Mouse (Mus musculus) myocyte (in vitro differentiated cells): ENCODE measurements at regions not wholly inside any gene's neighbourhood (a gene's known extent, or its start where the extent isn't known, plus 50 kb on each side); places are given as distances from the start of the nearest gene placed in this dataset.

Source experiments
- H3K27me3 ChIP-seq: one replicate; pipeline ENCODE4 v1.6.1; 2011; ENCODE audit not compliant: control insufficient read depth, insufficient read depth, insufficient read length
- H3K36me3 ChIP-seq: one replicate; pipeline ENCODE4 v1.6.1; 2011; ENCODE audit not compliant: control insufficient read depth, insufficient read depth
- H3K4me2 ChIP-seq: one replicate; pipeline ENCODE4 v1.6.1; 2011; ENCODE audit warnings: low read depth, control low read depth
- H3K4me3 ChIP-seq: one replicate; pipeline ENCODE4 v1.5.1; 2011; ENCODE audit warnings: mild to moderate bottlenecking, control low read depth, moderate library complexity
- H3K79me2 ChIP-seq: one replicate; pipeline ENCODE4 v1.6.1; 2011; ENCODE audit not compliant: control insufficient read depth, insufficient read depth
- H3ac ChIP-seq: one replicate; pipeline ENCODE4 v1.6.1; 2011; ENCODE audit not compliant: control insufficient read depth, insufficient read length
- CEBPB ChIP-seq: IDR thresholded peaks from 2 replicates; pipeline ENCODE4 v1.6.1; 2011; ENCODE audit warnings: mild to moderate bottlenecking, moderate library complexity; ENCODE audit not compliant: poor library complexity, insufficient read depth, severe bottlenecking
- E2F4 ChIP-seq: IDR thresholded peaks from one replicate; pipeline ENCODE4 v1.6.1; 2011; ENCODE audit warnings: mild to moderate bottlenecking, control low read depth, moderate library complexity; ENCODE audit not compliant: insufficient read depth
- MAX ChIP-seq: IDR thresholded peaks from one replicate; pipeline ENCODE4 v1.6.1; 2011; ENCODE audit warnings: low read depth, mild to moderate bottlenecking, control low read depth
- MYOD1 ChIP-seq, 3 experiments: IDR thresholded peaks; one replicate each; pipeline ENCODE4 v1.6.1; 2011; ENCODE audit warnings: control low read depth in 2 of 3, low read depth in 2 of 3, mild to moderate bottlenecking in 2 of 3, moderate library complexity in 1 of 3; ENCODE audit not compliant: insufficient read length in 2 of 3, control insufficient read depth in 1 of 3
- MYOG ChIP-seq, 3 experiments: IDR thresholded peaks; one replicate each; pipeline ENCODE4 v1.6.1; 2011; ENCODE audit warnings: control low read depth in 2 of 3, low read depth in 2 of 3, mild to moderate bottlenecking in 2 of 3; ENCODE audit not compliant: insufficient read length in 2 of 3, control insufficient read depth in 1 of 3, insufficient read depth in 1 of 3
- POLR2A ChIP-seq: IDR thresholded peaks from one replicate; pipeline ENCODE4 v1.6.1; 2011; ENCODE audit warnings: low read depth, mild to moderate bottlenecking, control low read depth, moderate library complexity; ENCODE audit not compliant: insufficient read length
- POLR2AphosphoS2 ChIP-seq: IDR thresholded peaks from one replicate; pipeline ENCODE4 v1.6.1; 2011; ENCODE audit warnings: low read depth, control low read depth; ENCODE audit not compliant: insufficient read length
- REST ChIP-seq: IDR thresholded peaks from one replicate; pipeline ENCODE4 v1.6.1; 2011; ENCODE audit warnings: mild to moderate bottlenecking, control low read depth, moderate library complexity; ENCODE audit not compliant: insufficient read depth, insufficient read length
- SRF ChIP-seq: IDR thresholded peaks from one replicate; pipeline ENCODE4 v1.6.1; 2011; ENCODE audit warnings: low read depth; ENCODE audit not compliant: control insufficient read depth, insufficient read length
- TCF12 ChIP-seq: IDR thresholded peaks from one replicate; pipeline ENCODE4 v1.6.1; 2011; ENCODE audit warnings: mild to moderate bottlenecking, control low read depth; ENCODE audit not compliant: poor library complexity, insufficient read depth, severe bottlenecking
- TCF3 ChIP-seq: IDR thresholded peaks from one replicate; pipeline ENCODE4 v1.6.1; 2011; ENCODE audit warnings: low read depth, control low read depth; ENCODE audit not compliant: insufficient read length
- USF1 ChIP-seq: IDR thresholded peaks from one replicate; pipeline ENCODE4 v1.6.1; 2011; ENCODE audit warnings: low read depth, mild to moderate bottlenecking, control low read depth, moderate library complexity

DNA sequence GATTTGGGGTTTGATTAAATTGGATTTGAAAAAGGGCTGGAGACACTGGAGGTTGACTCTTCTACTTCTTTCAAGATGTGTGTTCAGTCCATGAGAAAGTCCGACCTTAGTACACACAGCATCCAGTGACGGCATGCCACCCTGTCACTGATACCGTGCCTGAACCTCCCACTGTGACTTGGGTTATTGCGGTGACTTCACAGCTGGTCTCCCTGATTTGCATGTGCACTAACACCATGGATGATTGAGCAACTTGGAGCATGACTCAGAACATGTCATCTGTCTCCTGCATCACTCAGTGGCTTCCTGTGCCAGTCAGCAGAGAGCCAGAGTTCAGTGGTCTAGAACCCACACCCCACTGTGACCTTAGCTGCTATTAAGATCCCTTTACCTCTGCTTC, 208.3 kb downstream of the Rnf144a start:
- H3K4me2 ChIP-seq, result no peak overlapping the region
- no peaks in the 10 kb centered on the region for H3K27me3 ChIP-seq
- H3K4me3 ChIP-seq, result no peak overlapping the region
- H3K36me3 ChIP-seq, result no peaks in the 10 kb centered on the region
- TF ChIP-seq E2F4 (no peak), MAX (no peak), USF1 (no peak), MYOG (IDR thresholded peaks at IDR 0.05; ENCODE audit: control insufficient read depth in 1 of 3, insufficient read depth in 1 of 3, insufficient read length in 2 of 3, low read depth in 2 of 3) (no peak), TCF3 (no peak), TCF12 (no peak), REST (no peak), MYOD1 (IDR thresholded peaks at IDR 0.05; ENCODE audit: control insufficient read depth in 1 of 3, insufficient read length in 2 of 3, low read depth in 2 of 3) (no peak), POLR2AphosphoS2 (no peak), POLR2A (no peak), SRF (no peak), CEBPB (no peak)
- no peaks in the 10 kb centered on the region for H3K79me2 ChIP-seq
- H3ac ChIP-seq, result no peak overlapping the region

DNA sequence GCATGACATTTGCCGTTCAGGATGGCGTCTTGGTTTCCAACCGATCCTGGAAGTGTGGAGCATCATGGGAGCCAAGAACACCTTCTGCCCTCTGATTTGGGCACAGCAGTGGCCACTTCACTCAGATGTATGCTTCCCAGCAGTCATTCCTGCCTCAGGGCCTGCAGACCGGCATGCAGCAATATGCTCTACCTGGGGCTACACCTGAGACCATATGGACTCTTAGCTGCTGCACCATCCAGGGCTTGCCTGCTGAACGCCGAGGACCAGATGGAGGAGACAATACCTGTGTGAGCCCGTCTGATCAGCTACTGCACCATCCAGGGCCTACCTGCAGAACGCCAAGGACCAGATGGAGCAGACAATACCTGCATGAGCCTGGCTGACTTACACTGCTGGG, 209.0 kb downstream of the Rnf144a start:
- no peaks in the 10 kb centered on the region for H3K79me2 ChIP-seq
- no peak overlapping the region for H3ac ChIP-seq
- no peak for TF ChIP-seq USF1
- TF ChIP-seq POLR2A, result no peak
- no peak for TF ChIP-seq MYOD1 (IDR thresholded peaks at IDR 0.05; ENCODE audit: control insufficient read depth in 1 of 3, insufficient read length in 2 of 3, low read depth in 2 of 3)
- TF ChIP-seq MAX, result no peak
- TF ChIP-seq TCF12, result no peak
- TF ChIP-seq CEBPB, result no peak
- no peak for TF ChIP-seq SRF
- TF ChIP-seq POLR2AphosphoS2, result no peak
- no peak for TF ChIP-seq E2F4
- no peak for TF ChIP-seq TCF3
- H3K27me3 ChIP-seq, result no peaks in the 10 kb centered on the region
- no peak overlapping the region for H3K4me3 ChIP-seq
- no peak overlapping the region for H3K4me2 ChIP-seq
- H3K36me3 ChIP-seq, result no peaks in the 10 kb centered on the region

DNA sequence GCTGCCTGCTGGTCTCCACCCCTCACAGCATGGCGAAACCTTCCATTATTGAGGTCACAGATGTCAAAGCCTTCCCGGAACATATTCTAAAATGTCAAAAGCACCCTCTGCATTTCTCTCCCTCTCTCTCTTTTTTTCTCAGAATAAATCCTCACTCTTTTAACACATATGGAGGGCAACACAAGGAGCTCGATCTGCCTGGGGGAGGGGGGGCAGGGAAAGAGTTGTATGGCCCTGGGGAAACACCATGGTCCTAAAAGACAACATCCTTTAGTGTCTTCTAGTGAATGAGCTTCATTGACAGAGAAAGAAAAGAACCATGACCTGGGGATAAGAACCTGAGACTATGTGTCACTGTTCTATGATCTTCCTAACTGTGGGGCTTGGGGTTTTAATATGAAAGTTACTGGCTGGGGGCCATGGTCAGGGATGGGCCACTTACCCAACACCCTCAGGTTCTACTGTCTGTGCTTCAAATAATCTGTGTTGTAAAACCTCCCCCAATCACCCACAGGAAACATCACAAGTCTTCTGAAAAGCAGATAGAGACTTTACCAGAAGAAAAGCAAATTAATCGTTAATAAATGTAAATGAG, 223.0 kb downstream of the Rnf144a start:
- TF ChIP-seq MAX (no peak), CEBPB (no peak), USF1 (no peak), SRF (no peak), POLR2A (no peak), TCF3 (no peak), MYOD1 (IDR thresholded peaks at IDR 0.05; ENCODE audit: control insufficient read depth in 1 of 3, insufficient read length in 2 of 3, low read depth in 2 of 3) (no peak)

DNA sequence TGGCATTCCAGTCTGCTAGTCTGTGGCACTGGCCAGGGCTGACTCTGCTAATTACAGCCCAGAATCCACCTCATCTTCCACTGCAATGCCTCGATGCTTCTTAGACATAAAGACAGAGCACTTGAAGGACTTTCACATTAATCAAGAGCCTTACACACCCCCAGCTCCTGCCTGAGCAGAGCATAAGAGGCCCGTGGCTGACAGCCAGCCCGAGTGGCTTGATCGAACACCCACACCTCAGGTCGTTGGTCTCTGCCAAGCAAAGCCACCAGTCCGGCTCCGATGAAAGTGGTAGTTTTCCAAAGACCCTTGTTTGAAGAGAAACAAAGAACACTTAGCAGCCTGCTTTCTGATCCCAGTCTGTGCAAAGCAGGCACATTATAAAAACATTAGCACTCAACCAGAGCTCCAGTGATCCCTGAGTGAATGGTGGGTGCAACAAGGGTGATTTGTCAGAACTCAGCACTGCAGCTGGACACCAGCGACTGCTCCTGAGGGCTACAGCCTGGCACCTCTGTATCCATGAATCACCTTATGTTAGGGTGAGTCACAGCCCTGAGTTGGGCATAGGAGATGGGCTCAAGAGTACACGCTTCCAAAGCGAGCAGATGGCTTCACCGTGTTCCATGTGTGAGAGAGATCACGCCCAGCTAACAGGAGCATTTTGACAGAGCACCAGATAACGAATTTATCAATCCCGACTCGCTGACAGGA, 223.6 kb downstream of the Rnf144a start:
- TF ChIP-seq POLR2A (no peak), MAX (no peak), MYOD1 (IDR thresholded peaks at IDR 0.05; ENCODE audit: control insufficient read depth in 1 of 3, insufficient read length in 2 of 3, low read depth in 2 of 3) (no peak), MYOG (IDR thresholded peaks at IDR 0.05; ENCODE audit: control insufficient read depth in 1 of 3, insufficient read depth in 1 of 3, insufficient read length in 2 of 3, low read depth in 2 of 3) (no peak)
- H3K27me3 ChIP-seq, result no peaks in the 10 kb centered on the region
- no peaks in the 10 kb centered on the region for H3K36me3 ChIP-seq
- H3K4me2 ChIP-seq, result no peak overlapping the region
- no peaks in the 10 kb centered on the region for H3K79me2 ChIP-seq
- no peak overlapping the region for H3ac ChIP-seq
- no peak overlapping the region for H3K4me3 ChIP-seq

More for the DNA sequence above, 223.0 kb downstream of the Rnf144a start:
- Histone ChIP-seq H3ac (no peak overlapping the region), H3K4me2 (no peak overlapping the region), H3K27me3 (no peaks in the 10 kb centered on the region), H3K79me2 (no peaks in the 10 kb centered on the region), H3K4me3 (no peak overlapping the region), H3K36me3 (no peaks in the 10 kb centered on the region)

DNA sequence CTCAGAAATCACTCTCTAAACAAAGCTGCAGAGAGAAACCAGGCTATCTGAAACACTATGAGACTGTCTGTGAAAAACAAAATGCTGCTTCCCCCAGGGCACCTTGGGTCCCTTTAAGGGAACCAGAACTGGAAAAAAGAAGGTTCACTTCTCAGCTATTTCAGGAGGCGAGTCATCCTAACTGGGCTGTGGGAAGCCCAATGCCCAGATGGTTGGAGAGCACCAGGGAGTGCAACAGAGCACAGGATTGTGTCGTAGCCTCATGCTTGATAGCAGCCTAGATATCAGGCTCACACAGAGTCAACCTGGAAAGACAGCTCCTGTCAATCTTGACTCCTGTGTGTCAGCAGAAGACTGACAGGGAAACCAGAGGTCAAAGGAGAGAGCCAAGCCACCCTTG, 226.1 kb downstream of the Rnf144a start:
- H3K4me2 ChIP-seq, result no peak overlapping the region
- no peaks in the 10 kb centered on the region for H3K79me2 ChIP-seq
- no peak for TF ChIP-seq TCF3
- no peak overlapping the region for H3ac ChIP-seq
- H3K27me3 ChIP-seq, result no peaks in the 10 kb centered on the region
- no peak overlapping the region for H3K4me3 ChIP-seq
- H3K36me3 ChIP-seq, result no peaks in the 10 kb centered on the region
